Mouse (Mus musculus) left cerebral cortex, postnatal 10 days (tissue): ENCODE measurements around the gene Olfr1251. TPM values are rescaled to one million over a fixed set of nuclear protein-coding genes. Genes with fewer than 3 reads are reported as not detected.
"Not testable (repeated sequence)": the region's sequence is repeated elsewhere in the genome, so short reads cannot be mapped to it uniquely, and the experiment has no call there.

Experiments
- DNase-seq, 2 experiments: peaks; one replicate each; pipeline ENCODE4 v3.0.0; 2021 to 2022; ENCODE audit warnings: low spot score in 2 of 2, mixed read lengths in 1 of 2; ENCODE audit errors: extremely low spot score in 1 of 2
- intact Hi-C: fragments of 180-260 bp; cut with DNase I; formaldehyde crosslinking; loops from one replicate; pipeline ENCODE4 v1.15.1; 2025
- total RNA-seq, 2 experiments: library from RNA; stranded (reverse); gene quantifications; 2 replicates each; pipeline ENCODE4 v1.2.3; 2021

Gene Olfr1251
- not detected for total RNA-seq

DNA sequence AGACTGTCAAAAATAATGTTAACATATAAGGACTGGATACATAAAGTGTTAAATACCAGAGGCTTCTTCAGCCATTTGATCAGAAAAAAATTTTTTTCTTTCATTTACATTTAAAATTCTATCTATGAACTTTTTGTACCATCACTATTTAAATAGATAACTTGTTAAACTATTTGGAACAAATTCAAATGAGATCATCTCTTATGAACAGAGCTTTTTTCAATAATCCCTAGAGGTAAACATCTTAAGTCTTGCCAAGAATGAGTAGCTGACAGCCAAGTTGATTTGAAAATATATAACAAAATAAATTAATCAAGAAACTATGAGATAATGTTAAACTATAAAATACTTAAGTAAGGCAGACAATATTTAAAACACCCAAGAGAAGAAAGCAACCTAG lies at the start of gene Olfr1251:
Gene Olfr1251, minus strand, starts transcription at position 101 of the 400 bp plus-strand sequence.
- intact Hi-C loops: no loop called here
- DNase-seq: no peak

DNA sequence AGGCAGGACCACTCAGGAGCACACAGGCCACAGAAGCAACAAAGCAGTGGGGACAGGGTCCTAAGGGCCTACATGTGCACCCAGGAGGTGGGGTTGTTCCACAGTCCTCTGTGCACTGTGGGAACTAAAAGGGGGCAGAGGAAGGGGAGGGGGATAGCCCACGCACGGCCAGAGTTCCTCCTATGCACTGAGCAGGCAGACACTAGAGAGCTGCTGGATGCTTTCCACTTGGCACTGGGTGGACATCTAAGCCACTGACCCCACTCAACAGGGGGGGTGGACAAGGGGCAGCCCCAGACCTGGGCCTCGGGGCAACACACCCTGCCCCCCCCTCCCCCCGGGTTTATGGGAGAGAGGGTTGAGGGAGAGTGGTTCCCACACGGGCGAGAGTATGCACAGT lies 20.2 kb upstream of the Olfr1251 start:
- intact Hi-C loops: no loop called here

DNA sequence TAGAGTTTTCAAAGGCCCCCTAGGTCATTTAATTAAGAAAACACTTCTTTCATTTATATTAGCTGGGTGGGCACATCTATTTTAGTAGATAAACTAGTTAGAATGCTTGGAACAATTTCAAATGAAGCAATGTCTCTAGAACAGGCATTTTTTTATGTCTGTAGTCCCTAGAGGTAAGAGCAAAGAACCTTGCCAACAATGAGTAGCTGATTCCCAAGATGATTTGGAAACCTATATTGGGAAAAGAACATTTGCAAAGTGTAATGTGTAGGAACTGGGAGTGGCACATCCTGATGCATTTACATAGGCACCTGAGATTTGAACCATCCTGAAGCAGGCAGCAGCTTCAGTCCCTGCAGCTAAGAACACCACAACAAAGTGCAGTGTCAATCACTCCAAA lies 10.4 kb downstream of the Olfr1251 start, which contains the start of gene Olfr1250:
Gene Olfr1250, minus strand, starts transcription at position 101 of the 400 bp plus-strand sequence.
- intact Hi-C loops: no loop called here
- no peak for DNase-seq

More for the DNA sequence above, 20.2 kb upstream of the Olfr1251 start:
- DNase-seq: no peak

DNA sequence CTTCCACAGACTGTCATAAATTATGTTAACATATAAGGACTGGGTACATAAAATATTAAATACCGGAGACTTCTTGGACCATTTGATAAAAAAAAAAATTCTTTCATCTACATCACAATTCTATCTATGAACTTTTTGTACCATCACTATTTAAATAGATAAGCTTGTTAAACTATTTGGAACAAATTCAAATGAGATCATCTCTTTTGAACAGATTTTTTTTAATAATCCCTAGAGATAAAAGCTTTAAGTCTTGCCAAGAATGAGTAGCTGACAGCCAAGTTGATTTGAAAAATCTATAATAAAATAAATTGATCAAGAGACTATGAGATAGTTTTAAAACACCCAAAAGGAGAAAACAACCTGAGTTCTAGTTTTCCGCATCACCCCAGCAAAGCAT lies 36.9 kb downstream of the Olfr1251 start, which contains the start of gene Olfr1249:
Gene Olfr1249, minus strand, starts transcription at position 101 of the 400 bp plus-strand sequence.
- intact Hi-C loops: no loop called here
- DNase-seq: no peak

DNA sequence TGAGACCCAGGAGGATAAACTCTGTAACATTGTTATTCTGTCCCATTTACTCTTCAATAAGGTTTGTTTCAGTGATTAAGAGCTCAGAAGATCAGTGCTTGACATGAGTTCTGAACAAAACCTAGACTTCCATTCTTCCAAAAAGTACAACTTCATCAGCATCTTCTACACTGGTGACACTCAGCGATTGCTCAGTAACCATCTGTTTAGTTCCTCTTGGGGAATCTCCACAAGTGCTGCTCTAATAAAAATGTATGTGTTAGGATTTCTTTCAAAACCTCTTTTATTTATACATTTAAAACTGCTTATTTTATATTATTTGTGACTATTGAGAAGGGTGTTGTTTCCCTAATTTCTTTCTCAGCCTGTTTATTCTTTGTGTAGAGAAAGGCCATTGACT lies 53.6 kb downstream of the Olfr1251 start, which contains the start of gene Olfr1248:
Gene Olfr1248, minus strand, starts transcription at position 101 of the 400 bp plus-strand sequence.
- intact Hi-C loops, DNase-seq: not testable (repeated sequence)

Other genes starting within 250 kb of the Olfr1251 start
- gene Olfr1240, start 228.9 kb downstream of the Olfr1251 start, total RNA-seq: not detected
- gene Olfr1241, start 184.8 kb downstream of the Olfr1251 start, total RNA-seq: not detected
- not detected for gene Olfr1242, start 173.6 kb downstream of the Olfr1251 start, total RNA-seq
- gene Olfr1243, start 140.4 kb downstream of the Olfr1251 start, total RNA-seq: not detected
- gene Olfr1245, start 93.5 kb downstream of the Olfr1251 start, total RNA-seq: not detected
- gene Olfr1246, start 78.8 kb downstream of the Olfr1251 start, total RNA-seq: not detected
- under 1 TPM; 0.16 to 0.17 TPM for gene Olfr1247, start 57.8 kb downstream of the Olfr1251 start, total RNA-seq
- not detected for gene Olfr1248, start 53.7 kb downstream of the Olfr1251 start, total RNA-seq
- not detected for gene Olfr1249, start 37.0 kb downstream of the Olfr1251 start, total RNA-seq
- gene Olfr1250, start 10.5 kb downstream of the Olfr1251 start, total RNA-seq: under 1 TPM; 0.06 to 0.10 TPM
- gene Olfr1252, start 53.1 kb upstream of the Olfr1251 start, total RNA-seq: not detected
- not detected for gene Olfr1253, start 85.2 kb upstream of the Olfr1251 start, total RNA-seq
- not detected for gene Olfr1254, start 121.7 kb upstream of the Olfr1251 start, total RNA-seq
- not detected for gene Olfr1255, start 140.1 kb upstream of the Olfr1251 start, total RNA-seq
- under 1 TPM in 1 of 2 experiments, not detected in 1; 0.06 TPM for gene Olfr1256, start 169.6 kb upstream of the Olfr1251 start, total RNA-seq
- gene Olfr48, start 176.3 kb upstream of the Olfr1251 start, total RNA-seq: not detected
- gene Olfr1257, start 206.5 kb upstream of the Olfr1251 start, total RNA-seq: not detected